Mouse (Mus musculus): ENCODE results near the gene Gm28053.

Gene Gm28053

GRCm38 (mm10) chr6:48687077-48687476, 31.3 kb upstream of the Gm28053 start:
- ATAC-seq (ENCODE audit: insufficient number of reproducible peaks, low FRiP score, low TSS enrichment): no peak

GRCm38 (mm10) chr6:48689320-48689719, 29.1 kb upstream of the Gm28053 start:
- ATAC-seq (ENCODE audit: insufficient number of reproducible peaks, low FRiP score, low TSS enrichment): no peak

- ATAC-seq (ENCODE audit: insufficient number of reproducible peaks, low FRiP score, low TSS enrichment): no peak
These were observed 25.4 kb upstream of the Gm28053 start for GRCm38 (mm10) chr6:48692962-48693361.

GRCm38 (mm10) chr6:48696830-48697554, 21.4 kb upstream of the Gm28053 start:
- ATAC-seq (ENCODE audit: insufficient number of reproducible peaks, low FRiP score, low TSS enrichment): no peak

GRCm38 (mm10) chr6:48697555-48697930, 20.9 kb upstream of the Gm28053 start:
- ATAC-seq (ENCODE audit: insufficient number of reproducible peaks, low FRiP score, low TSS enrichment): no peak

- ATAC-seq (ENCODE audit: insufficient number of reproducible peaks, low FRiP score, low TSS enrichment): no peak
These were observed 20.1 kb upstream of the Gm28053 start for GRCm38 (mm10) chr6:48698066-48698856.

GRCm38 (mm10) chr6:48698888-48699287, 19.5 kb upstream of the Gm28053 start:
- ATAC-seq (ENCODE audit: insufficient number of reproducible peaks, low FRiP score, low TSS enrichment): no peak

GRCm38 (mm10) chr6:48700251-48701075, 17.9 kb upstream of the Gm28053 start:
- ATAC-seq (ENCODE audit: insufficient number of reproducible peaks, low FRiP score, low TSS enrichment): no peak

GRCm38 (mm10) chr6:48702146-48702545, 16.3 kb upstream of the Gm28053 start:
- ATAC-seq (ENCODE audit: insufficient number of reproducible peaks, low FRiP score, low TSS enrichment): no peak

- no peak for ATAC-seq (ENCODE audit: insufficient number of reproducible peaks, low FRiP score, low TSS enrichment)
These were observed 15.8 kb upstream of the Gm28053 start for GRCm38 (mm10) chr6:48702601-48703000.

- ATAC-seq (ENCODE audit: insufficient number of reproducible peaks, low FRiP score, low TSS enrichment): no peak
These were observed 14.3 kb upstream of the Gm28053 start for GRCm38 (mm10) chr6:48704146-48704545.

GRCm38 (mm10) chr6:48706130-48706529, 12.3 kb upstream of the Gm28053 start:
- ATAC-seq (ENCODE audit: insufficient number of reproducible peaks, low FRiP score, low TSS enrichment): no peak

GRCm38 (mm10) chr6:48720326-48720725, 1.9 kb downstream of the Gm28053 start:
- ATAC-seq (ENCODE audit: insufficient number of reproducible peaks, low FRiP score, low TSS enrichment): no peak

GRCm38 (mm10) chr6:48723468-48723867, 5.1 kb downstream of the Gm28053 start:
- no peak for ATAC-seq (ENCODE audit: insufficient number of reproducible peaks, low FRiP score, low TSS enrichment)

GRCm38 (mm10) chr6:48725476-48725875, 7.1 kb downstream of the Gm28053 start:
- ATAC-seq (ENCODE audit: insufficient number of reproducible peaks, low FRiP score, low TSS enrichment): no peak

- no peak for ATAC-seq (ENCODE audit: insufficient number of reproducible peaks, low FRiP score, low TSS enrichment)
These were observed 9.4 kb downstream of the Gm28053 start for GRCm38 (mm10) chr6:48727761-48728160.

GRCm38 (mm10) chr6:48732864-48733304, 14.5 kb downstream of the Gm28053 start:
- no peak for ATAC-seq (ENCODE audit: insufficient number of reproducible peaks, low FRiP score, low TSS enrichment)

- ATAC-seq (ENCODE audit: insufficient number of reproducible peaks, low FRiP score, low TSS enrichment): no peak
These were observed 15.3 kb downstream of the Gm28053 start for GRCm38 (mm10) chr6:48733660-48734059.

- ATAC-seq (ENCODE audit: insufficient number of reproducible peaks, low FRiP score, low TSS enrichment): no peak
These were observed 18.6 kb downstream of the Gm28053 start for GRCm38 (mm10) chr6:48737053-48737452.

GRCm38 (mm10) chr6:48737688-48738087, 19.3 kb downstream of the Gm28053 start:
- ATAC-seq (ENCODE audit: insufficient number of reproducible peaks, low FRiP score, low TSS enrichment): no peak
